9 mouse cellular contexts compared by ENCODE assay signal in genomic region chr6:91807169-91807568, GRCm38 (mm10). TPM values are rescaled to one million over a fixed set of nuclear protein-coding genes. Genes with fewer than 3 reads are reported as not detected.
DNase-seq lines count a peak whose midpoint lies in the region; ATAC-seq lines count a peak whose summit lies in the region.
"Had no signal": no experiment of that assay in that cellular context is flagged by ENCODE, and none has a peak within 500 bp of the region (broad histone marks: within the 10 kb centered on the region; RNA-seq: fewer than 3 reads in every experiment).

No protein-coding gene starts in this region.

- H3K9ac ChIP-seq in kidney, embryonic 14.5 days (ENCODE audit: low read depth, low read length), result no peak overlapping the region

- no peaks in the 10 kb centered on the region for H3K36me3 ChIP-seq in kidney, embryonic 14.5 days (ENCODE audit: control insufficient read depth, insufficient read depth, low read length)
- H3K36me3 ChIP-seq: G1E had no signal

- ATAC-seq in kidney, embryonic 14.5 days (ENCODE audit: low FRiP score, low TSS enrichment), result no peak
- ATAC-seq in frontal cortex, adult (ENCODE audit: low TSS enrichment), result peak; percentile 83
- ATAC-seq in inflammation-experienced regulatory T-cells, adult 6 months, result no peak

- no peak overlapping the region for H3K27ac ChIP-seq in kidney, embryonic 14.5 days (ENCODE audit: low read depth, low read length)

- intact Hi-C loops in left cerebral cortex, postnatal 14 days (cut with DNase I), result no loop called here

- H3K4me3 ChIP-seq in kidney, embryonic 14.5 days (ENCODE audit: low read length), result peak overlapping the region; percentile 12; the same call in 1 of the 2 replicates

- no peaks in the 10 kb centered on the region for H3K9me3 ChIP-seq in kidney, embryonic 14.5 days (ENCODE audit: control insufficient read depth, low read length)
- H3K9me3 ChIP-seq: G1E had no signal

- peak overlapping the region; percentile 32 for H3K4me2 ChIP-seq in kidney, embryonic 14.5 days (replicated peaks; ENCODE audit: low read depth, low read length)

- peaks cover 26% of the 10 kb centered on the region for H3K27me3 ChIP-seq in kidney, embryonic 14.5 days (ENCODE audit: control insufficient read depth, insufficient read depth, low read length)

- no peak for DNase-seq in kidney, postnatal 25 days
- peak; percentile 78 for DNase-seq in brain, adult 2 months (ENCODE audit: low read depth, low spot score)
- peak; percentile 40 to 59 for DNase-seq in left cerebral cortex, postnatal 14 days (ENCODE audit: low spot score in 2 of 2)
- DNase-seq in retina, postnatal 1 day, result peak; percentile 26
- DNase-seq in layer of hippocampus, postnatal 14 days (ENCODE audit: low spot score in 2 of 2), result no peak

- no peaks in the 10 kb centered on the region for H3K4me1 ChIP-seq in kidney, embryonic 14.5 days (ENCODE audit: control insufficient read depth, insufficient read depth, low read length)

- WGBS in kidney, embryonic 14.5 days, result 5% methylated on average over 18 of the region's 23 CpGs

RNA-seq across cellular contexts. Expression of gene Grip2, which starts 19.9 kb away (rescaled TPM):
- 0.06 and 0.20 TPM in 2 replicates for polyA plus RNA-seq in kidney, embryonic 14.5 days (2014; fragmentation: Nextera tagmentation; extraction: Ambion mirVana)
- total RNA-seq in left cerebral cortex, postnatal 14 days (2021), result 10 to 100 TPM; 14.1 to 14.9 TPM
- total RNA-seq in layer of hippocampus, postnatal 14 days (2021), result 1 to 10 TPM; 7.9 to 9.6 TPM
- under 1 TPM; 0.06 to 0.41 (median 0.21) TPM for polyA plus RNA-seq in inflammation-experienced regulatory T-cells, adult 6 months (2017; shearing (Covaris generic))
- polyA plus RNA-seq: G1E had no signal

Comparison
In these comparisons a context has a peak if more than half of its experiments do, and no peak if none do; other contexts are left out.
1. DNase-seq: peak in brain, adult 2 months (single experiment), left cerebral cortex, postnatal 14 days (2 of 2) and retina, postnatal 1 day (single experiment); none in kidney, postnatal 25 days (0 of 2) and layer of hippocampus, postnatal 14 days (0 of 2).